Mouse (Mus musculus): ENCODE results near the gene Slc22a28. TPM values are rescaled to one million over a fixed set of nuclear protein-coding genes. Genes with fewer than 3 reads are reported as not detected.

The Slc22a28 gene
- total RNA-seq (2023): not detected

DNA sequence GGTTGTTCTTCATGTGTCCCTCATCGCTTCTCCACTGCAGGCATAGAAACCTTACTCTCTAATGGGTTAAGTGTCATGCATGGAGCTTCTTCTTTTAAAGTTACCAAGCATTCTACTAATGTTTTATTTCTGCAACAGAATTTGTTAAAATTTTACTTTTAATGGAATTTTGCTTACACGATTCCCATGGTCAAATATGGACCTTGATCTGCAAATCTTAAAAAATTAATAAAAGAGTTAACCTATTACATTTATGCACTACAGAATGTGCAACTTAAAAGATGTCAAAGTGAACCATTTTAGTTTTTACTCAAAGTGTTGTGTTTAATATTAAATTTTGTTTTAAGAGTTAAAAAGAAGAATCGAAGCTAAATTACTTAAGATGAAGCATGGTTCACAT lies at the start of gene Slc22a28:
TSS of gene Slc22a28 (minus strand) at position 102 of the 400 bp plus-strand sequence.

Other genes with a start within 250 kb of the Slc22a28 start
- not detected for gene Slc22a27, start 166.0 kb downstream of the Slc22a28 start, total RNA-seq (2023)
- gene Slc22a29, start 86.9 kb upstream of the Slc22a28 start, total RNA-seq (2023): not detected

Data from CD4-positive naive resting alpha-beta T cell, adult 57 days (primary cell).